Mouse (Mus musculus): ENCODE data around the gene Galntl6.

The Galntl6 gene

DNA sequence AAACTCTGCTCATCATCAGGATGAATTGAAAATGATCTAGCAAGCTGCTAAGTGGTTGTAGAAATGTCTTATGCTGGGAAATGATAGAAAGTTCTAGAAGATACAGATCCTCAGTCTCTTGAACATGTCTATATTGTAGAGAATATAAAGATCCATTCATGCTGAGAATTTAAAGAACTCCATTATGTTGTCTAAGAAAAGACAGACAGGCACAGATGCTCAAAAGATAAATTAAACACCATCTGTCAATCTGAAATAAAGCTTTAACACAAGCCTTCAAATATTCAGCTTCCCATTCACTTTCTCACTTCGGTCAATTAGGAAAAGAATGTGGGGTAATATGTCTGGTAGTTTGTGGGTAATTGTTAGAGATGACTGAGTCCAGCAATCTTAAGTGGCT, 658.8 kb downstream of the Galntl6 start:
- no peak for DNase-seq

DNA sequence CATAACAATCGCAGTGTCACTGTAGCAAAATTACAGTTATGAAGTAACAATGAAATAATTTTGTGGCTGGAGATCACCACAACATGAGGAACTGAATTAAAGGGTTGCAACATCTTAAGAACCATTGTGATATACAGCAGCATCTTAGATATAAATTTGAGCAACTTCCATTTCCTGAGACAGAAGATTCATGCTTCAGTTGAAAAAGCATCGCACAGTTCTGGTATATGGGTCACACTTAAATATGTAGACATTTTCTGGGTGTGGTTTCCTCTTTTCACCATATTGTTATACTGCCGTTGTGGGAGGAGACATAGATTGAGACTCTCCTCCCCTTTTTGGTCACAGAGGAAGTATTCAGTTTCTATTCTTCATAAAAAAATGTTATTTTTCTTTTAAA, 667.6 kb downstream of the Galntl6 start:
- no peak for DNase-seq

DNA sequence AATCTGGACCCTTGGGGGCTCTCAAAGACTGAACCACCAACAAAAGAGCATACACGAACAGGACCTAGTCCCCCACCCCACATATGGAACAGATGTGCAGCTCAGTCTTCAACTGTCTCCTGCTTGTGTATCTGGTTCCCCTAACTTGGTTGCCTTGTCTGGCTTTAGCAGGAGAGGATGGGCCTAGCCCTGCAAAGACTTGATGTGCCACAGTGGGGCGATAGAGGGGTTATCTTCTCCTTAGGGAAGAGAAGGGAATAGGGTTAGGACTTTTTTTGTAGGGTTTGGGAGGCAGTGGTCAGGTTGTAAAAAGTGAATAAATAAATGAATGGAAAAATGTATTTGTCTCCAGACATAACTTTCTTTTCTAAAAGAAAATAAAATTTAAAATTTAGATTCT, 678.2 kb downstream of the Galntl6 start:
- no peak for DNase-seq

DNA sequence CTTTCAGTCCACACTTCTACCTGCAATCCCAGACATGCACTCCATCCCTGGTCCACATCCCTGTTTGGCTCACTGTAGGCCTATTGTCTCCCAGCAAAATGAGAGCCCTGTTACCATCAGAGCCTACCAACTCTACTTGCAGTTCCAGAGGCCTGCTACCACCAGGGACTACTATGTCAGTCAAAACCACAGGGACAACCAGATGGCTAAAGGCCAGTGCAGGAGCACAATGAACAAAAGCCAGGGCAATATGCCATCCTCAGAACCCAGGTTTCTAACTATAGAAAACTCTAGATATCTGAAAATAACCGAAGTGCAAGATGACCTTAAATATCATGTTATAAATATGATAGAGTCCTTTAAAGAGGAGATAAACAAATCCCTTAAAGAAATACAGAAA, 683.7 kb downstream of the Galntl6 start:
- DNase-seq, result peak; percentile 91

DNA sequence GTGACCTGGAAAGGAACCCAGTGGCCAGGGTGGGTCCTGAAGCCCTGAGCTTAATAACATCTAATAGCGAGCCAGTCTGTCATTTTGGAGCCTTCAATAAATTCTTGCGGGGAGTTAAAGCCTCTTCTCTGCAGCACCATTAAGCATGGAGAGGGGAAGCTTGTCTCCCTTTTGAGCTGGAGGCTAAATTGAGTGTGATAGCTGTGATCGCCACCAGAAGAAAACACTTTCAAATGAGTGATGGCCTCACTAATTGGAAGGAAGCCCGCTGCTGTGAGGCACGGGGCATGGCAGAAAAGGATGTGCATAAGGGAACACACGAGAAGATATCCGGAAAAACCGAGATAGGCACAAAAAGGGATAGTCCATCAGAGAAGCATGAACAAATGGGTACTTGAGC, 694.6 kb downstream of the Galntl6 start:
- no peak for DNase-seq

DNA sequence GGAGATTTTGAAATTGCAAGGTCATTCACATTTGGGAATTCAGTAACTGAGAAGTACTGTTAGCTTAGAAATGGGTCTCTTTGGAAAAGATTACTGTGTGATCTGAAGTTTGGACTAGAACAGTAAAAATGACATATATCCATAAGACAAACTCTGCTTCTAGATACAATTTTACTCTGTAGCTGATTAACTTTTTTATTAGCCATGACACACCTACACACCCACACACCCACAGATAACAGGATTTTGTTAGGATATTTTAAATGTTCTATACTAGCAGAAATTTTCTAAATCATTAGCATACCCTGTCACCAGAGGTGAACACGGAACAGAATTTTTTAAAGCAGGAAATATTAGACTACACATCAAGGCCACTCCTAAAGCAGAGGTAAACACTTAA, 722.7 kb downstream of the Galntl6 start:
- DNase-seq, result no peak

DNA sequence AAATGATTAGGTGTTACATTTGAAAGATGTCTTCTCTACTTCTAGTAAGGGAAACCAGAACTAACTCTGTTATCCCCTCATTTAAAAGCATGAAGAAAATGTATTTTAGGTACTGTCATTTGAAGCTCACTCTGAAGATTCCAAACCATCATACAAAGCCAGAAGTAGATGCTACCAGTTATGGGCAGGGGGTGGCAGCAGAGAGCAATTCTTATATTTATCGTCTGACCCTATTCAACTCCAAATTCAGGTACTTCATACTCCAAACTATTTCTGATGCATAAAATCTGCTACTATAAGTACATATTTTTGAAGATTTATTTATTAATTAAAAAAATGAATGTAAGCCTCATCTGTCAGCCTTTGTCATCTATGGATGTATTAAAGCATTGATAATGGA, 765.5 kb downstream of the Galntl6 start:
- peak; percentile 71 for DNase-seq

DNA sequence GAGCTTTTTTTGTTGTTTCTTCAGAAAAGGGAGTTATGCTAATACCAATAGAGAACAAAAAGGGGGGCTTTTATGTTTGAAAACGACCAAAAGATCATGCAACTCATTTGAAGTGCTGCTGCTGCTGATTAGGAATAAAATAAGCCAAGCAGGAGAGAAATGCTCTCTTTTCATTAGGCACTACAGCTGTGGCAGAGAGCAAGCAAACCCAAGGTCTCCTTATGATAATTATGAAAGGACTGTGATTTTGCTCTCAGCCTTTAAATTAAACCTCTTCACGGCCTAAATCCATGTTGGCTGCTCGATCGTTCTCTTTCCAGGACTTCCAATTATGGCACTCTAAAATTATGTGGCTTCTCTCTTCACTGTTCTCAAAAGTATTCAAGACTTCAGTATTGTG, 825.7 kb downstream of the Galntl6 start:
- peak; percentile 22 for DNase-seq

DNA sequence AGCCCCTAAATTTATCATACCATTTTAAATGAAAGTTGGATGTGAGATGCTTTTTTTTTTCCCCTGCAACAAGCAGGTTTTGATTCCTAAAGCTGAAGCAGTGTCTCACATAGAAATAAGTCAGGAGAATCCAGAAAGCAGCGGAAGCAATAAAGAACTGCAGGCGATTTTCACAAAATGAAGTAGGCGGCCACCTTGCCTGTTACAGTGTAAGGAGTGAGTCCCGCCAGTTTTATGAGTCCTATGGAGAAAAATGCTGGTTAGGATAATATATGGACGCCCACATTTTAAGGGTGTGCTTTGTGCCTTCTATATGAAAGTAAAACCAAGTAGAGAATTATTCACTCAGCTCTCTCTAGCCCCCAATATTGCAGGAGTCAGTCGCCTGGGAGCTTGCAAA, 827.5 kb downstream of the Galntl6 start:
- DNase-seq, result no peak

DNA sequence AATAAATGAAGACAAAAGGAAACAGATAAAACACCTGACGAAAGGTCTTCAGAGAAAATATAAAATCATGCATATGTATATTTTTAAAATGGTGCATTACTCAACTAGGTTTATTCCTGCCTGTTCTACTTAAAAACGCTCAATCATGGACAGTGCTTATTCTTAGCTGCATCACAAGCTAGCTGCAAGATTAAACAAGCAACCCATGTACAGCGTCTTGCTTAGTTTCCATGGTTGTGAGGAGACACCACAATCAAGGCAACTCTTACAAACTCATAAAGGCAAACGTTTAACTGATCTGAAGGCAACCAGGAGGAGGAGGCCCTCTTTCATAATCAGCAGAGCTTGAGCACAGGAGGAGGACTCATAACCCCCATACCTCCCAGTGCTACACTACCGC, 830.7 kb downstream of the Galntl6 start:
- no peak for DNase-seq

DNA sequence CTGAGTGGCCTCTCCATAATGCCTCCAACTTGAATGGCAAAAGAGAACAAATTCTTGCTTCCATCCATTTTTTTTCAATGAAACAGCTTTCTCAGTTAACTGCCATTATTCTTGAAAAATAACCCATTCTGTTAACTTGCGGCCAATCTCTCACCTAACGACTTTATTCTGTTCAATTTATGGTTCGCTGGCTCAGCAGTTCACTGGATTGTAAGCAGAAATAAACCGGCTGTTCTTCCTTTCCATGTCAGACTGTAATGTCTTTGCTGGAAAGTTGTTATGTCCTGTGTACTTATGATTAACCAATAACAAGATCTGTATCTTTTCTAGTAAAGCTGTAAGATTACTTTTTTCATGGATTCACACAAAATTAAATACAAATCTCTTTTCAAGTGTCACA, 837.8 kb downstream of the Galntl6 start:
- DNase-seq, result no peak

DNA sequence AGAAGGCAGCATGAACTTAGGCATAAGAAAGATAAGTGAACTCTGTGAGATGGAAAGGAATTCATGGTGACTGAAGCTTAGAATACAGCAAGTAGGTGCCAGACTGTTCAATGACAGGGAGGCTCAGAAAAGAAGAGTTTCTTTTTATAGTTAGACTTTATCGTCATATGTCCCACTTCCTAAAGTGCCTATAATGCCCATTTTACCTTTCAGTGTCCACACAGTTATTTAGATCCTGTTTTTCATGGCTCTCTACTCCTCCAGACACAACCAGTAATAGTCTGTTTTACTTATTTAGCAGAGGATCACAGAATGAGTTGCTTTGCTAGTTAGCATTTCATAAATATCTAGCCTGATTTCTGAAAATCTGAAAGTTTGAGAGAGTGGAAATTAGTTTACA, 838.7 kb downstream of the Galntl6 start:
- DNase-seq, result no peak

DNA sequence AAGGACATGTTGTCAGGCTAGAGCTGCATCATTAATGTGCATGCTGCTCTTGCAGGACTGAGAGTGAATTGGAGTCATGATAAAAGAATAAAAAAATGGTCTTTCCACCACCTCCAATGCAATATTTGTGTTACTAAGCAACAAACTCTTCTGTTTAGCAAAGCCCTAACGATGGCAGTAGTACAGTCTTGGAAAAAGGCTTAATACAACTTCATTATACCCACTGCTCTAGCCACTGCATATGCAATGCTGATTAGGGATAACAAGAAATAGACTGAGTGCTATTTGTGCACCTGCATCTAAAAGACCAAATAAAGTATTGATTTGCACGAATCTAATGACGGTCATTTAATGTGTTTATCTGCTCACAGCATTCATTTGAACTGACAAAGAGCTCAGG, 880.2 kb downstream of the Galntl6 start:
- DNase-seq, result no peak

DNA sequence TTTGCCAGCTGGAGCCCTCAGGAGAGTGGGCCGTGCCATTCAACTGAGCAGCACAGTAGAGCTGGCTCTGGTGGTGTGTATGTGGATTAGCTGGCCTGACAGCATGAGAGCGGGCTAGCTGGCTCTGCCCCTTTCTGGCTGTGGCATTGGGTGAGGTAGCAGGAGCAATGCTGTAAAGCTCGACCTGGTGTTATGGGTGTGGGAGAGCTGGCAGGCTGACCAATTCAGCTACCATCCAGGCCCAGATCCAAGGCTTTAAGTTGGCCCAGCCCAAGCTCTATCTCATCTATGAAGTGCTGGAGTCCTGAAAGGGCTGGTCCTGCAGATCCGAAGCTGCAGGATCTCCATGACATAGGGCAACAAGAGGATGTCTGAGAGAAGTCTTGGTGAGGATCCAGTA, 886.9 kb downstream of the Galntl6 start:
- no peak for DNase-seq

DNA sequence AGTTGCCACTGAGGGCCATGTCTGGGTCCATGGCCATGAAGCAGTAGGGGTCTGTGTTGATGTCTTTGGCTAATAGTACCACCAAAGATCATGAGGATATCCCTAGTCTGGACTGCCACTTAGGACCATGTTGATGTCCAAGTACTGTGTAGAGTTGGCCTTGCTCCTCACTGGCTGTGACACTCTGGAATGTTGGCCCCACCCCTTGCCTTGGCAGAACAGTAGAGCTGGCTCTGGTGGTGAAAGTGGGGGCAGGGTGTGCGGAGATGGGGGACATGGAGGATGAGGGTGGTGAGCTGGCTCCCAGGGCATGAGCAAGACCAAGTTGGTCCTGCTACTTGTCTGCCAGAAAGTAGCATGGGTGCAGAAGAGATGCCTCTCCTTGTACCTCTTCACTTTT, 887.3 kb downstream of the Galntl6 start:
- DNase-seq, result peak; percentile 83

DNA sequence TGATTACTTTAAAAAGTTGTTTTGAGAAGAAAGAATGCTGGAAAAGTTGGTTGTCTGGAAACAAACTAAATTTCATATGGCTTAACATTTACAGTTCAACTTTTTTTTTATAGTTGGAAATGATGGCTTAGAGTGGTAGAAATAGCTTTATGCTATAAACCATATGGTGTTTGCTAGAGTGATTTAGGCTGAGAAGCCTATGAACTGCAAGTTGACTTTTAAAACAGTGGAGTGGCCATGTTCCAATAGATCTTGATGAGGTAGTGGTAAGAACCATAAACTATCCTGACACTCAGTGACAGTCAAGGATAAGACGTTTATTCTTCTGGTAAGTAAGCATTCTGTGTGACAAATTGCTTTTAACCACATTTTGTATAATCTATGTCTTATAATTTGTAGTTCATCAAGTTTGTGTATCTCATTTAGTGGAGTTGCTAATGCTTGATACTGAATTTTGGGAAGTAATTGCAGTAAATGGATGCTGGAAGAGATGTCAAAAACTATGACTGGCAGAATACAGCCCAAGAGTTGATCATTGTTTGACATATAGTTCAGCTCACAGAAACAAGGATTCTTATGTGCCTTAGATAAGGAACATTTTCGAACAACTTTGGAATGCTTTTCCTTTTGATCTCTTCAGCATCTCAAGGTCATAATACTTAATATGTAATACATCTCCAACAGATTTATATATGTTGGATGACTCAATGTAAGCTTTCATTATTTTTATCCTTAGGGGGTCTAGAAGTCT, 888.8 kb downstream of the Galntl6 start:
- no peak for DNase-seq

DNA sequence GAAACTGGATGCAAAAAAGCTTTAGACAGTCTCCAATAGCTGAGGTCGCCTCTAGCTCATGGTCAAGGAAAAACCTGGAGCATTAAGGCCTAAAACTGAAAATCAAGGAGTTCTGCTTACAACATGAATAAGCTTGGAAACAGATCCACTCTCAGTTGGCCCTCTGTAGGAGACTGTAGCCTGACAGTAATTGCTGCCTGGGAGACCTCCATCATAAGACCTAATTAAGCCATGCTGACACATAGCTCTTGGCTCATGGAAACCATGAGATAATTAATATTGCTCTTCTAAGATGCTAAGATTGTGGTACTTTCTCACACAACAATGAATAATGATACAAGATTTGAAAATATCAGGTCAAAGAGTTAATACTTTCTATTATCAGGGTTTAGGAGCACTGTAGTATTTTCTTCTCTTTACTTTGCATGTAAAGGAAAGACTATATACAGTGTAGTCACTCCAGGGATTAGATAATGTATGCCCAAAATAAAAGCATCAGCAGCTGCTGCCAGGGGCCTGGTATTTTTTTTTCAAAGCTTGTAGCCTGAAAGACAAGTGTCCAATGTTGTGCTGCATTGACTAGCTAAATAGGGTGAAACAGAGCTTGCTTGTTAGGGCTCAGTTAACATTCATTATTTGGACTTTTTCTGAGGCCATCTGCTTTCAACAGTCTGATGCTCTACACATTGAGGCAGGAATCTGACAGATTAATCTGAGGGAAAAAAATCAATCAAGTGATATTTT, 922.8 kb downstream of the Galntl6 start:
- DNase-seq, result no peak

DNA sequence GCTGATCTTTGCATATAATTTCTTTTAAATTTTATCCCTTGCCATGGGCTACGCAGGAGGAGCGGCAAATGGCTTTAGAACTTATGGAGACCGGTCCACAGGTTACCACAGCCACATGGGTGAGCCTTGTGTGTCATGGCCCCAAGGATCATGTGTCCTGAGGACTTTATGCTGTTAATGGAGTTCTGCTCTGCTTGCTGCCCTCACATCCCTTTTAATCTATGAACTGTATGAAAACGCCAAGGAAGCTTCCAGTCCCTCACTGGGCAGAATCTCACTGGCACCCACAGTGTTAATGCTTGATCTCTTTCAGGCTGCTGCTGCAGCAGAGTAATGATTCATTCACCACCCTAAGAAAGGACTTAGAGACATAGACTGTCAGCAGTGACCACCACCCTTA, 935.1 kb downstream of the Galntl6 start:
- no peak for DNase-seq

DNA sequence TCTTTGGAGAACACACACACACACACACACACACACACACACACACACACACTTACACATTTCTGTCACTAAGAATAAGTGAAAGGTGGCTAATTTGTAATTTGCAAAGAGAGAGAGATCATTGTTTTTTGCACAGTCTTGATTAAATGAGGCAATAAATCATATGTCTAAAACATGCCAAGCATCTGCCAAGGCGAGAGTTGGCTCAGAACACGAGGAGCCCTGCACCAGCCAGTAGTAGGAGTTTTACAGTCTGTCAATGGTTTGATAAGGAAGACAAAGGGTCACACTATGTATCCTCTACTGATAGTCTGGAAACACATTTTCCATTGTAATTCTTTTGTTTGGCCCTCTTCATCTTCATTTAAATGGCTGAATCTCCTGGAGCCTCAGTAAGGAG, 938.3 kb downstream of the Galntl6 start:
- DNase-seq, result no peak

DNA sequence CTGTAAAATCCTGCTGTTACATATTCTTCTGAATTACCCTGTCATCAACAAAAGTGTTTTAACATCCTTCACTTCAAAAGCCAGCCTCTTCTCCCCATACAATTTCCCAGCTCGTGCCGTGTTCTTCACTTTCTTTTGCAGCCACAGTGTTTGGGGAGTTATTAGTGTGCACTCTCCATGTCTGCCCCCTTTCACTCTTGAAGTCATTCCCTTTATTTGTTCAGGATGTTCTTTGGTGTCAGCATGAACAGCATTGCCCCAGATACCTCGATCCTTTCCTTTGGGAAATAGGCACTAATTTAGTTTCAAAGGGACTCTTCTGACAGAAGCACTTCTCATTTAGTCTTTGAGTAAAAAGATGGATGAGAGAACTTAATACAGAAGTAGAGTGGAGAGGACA, 939.6 kb downstream of the Galntl6 start:
- DNase-seq, result no peak

DNA sequence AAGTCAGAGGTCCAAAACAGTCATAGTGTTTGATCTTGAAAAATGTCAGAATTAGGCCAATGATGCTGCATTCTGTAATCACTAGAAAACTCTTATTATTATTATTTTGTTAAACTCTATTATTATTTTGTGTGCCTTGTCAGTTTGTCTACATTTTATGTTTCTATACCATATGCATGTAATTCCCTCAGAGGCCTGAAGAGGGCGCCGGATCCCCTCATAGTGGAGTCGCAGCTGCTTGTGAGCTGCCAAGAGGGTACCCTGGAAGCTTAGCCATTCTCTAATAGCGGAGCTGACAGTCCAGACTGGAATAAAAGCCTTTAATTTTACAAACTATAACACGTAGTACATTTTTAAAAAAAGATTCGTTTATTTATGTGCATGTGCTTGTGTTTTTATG, 945.8 kb downstream of the Galntl6 start:
- no peak for DNase-seq

DNA sequence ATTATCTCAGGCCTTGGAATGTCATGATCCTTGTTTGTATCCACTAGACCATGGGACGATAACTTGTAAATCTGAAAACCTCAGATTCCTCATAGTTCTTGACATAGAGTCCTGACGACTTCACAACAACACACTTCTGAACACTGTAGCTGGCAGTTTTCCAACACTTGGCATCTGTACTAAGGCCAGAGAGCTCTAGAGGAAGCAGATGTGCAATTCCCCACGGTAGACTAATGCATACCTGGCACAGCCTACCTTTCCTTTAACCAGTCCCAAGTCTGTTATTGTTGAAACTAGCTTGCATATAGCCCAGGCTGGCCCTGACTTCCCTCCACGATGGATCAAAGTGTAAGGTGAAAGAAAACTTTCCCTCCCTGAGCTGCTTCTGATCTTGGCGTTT, 946.9 kb downstream of the Galntl6 start:
- DNase-seq, result no peak

DNA sequence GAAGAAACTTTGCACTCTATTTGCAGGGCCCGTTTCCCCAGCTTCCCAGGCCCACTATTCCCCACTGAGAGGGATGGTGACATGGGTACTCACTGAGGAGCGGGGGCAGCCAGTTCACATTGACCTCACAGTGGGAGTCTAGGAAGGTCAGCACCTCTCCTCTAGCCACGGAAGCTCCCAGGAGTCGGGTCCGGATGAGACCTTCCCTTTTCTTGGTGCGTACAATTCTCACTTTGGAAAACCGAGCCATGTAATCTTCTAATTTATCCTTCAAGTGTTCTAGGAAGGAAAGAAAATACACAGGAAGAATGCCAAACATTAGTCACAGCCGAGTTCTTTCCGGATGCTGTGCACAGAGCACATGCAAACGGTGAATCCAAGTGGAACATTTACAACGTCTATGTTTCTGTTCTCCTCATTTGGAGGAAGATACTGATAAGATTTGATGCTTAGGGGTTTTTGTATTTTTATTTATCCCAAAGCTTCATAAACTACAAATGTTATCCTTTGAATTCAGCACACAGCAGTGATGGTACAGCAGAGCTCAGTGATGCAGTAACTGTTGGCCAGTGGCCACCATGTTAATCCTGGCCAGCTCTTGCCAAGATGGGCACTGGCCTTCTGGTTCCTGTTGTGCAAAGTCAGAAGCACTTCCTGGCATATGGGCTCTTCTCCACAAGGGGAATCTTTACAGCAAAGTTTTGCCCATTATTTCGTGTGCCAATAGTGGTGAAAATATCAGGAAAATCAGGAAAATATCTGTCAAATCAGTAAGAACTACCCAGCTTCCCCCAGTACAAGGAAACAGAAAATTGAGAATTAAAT, 949.9 kb downstream of the Galntl6 start:
- DNase-seq, result no peak

DNA sequence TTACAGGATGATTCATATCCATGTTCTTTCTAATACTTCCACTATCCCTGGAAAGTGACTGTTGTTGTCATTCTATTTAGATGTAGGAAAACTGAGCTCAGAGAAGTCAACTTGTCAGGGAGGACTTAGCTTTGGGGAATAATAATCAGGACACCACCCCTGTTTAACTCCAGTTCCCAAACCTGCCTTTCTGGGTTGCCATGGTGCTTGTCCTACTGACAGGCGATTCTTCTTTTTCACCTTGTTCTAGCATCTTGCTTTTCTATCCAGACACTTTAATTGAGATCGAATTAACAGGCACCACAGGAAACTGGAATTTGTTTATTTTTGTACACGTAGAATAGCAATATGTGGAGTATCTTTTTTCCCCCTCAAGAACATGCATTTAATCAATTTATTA, 953.3 kb downstream of the Galntl6 start:
- DNase-seq, result no peak

Data from heart, adult 11 months (tissue).